Mouse (Mus musculus) heart, embryonic 11.5 days (tissue): ENCODE results near the gene Cyp2c40. TPM values are rescaled to one million over a fixed set of nuclear protein-coding genes. Genes with fewer than 3 reads are reported as not detected.

ENCODE experiments used
- polyA plus RNA-seq: library from polyadenylated mRNA; unstranded; fragments of >200 nt; fragmentation: Nextera tagmentation; extraction: Ambion mirVana; gene quantifications from 2 replicates; pipeline ENCODE4 v1.2.1, GENCODE M21; 2014

Cyp2c40 gene
- polyA plus RNA-seq, 1 experiment from 2014 or later: not detected

Other genes with a start within 250 kb of the Cyp2c40 start
- gene Cyp2c67, start 163.8 kb downstream of the Cyp2c40 start, polyA plus RNA-seq: not detected in 2 replicates
- gene Cyp2c68, start 71.8 kb downstream of the Cyp2c40 start, polyA plus RNA-seq: 0.17 and 0.97 TPM in 2 replicates
- gene Cyp2c69, start 74.0 kb upstream of the Cyp2c40 start, polyA plus RNA-seq: not detected in 2 replicates
- not detected in 2 replicates for gene Cyp2c37, start 179.6 kb upstream of the Cyp2c40 start, polyA plus RNA-seq